Mouse (Mus musculus) hindbrain, embryonic 10.5 days (tissue): Measurements from ENCODE around the gene St6galnac5. TPM values are rescaled to one million over a fixed set of nuclear protein-coding genes. Genes with fewer than 3 reads are reported as not detected.
A peak's percentile ranks its signal among the peaks of the same experiment; 100 is the strongest.

Source experiments
- DNase-seq: peaks from one replicate; pipeline ENCODE4 v3.0.0-alpha.2; 2017; ENCODE audit warnings: low spot score
- H3K27ac ChIP-seq: fragments of 300-500 bp; sonication (generic); 2 replicates; pipeline ENCODE4 v1.5.1; 2016; ENCODE audit warnings: mild to moderate bottlenecking, moderate library complexity
- H3K27me3 ChIP-seq: fragments of 300-500 bp; sonication (generic); 2 replicates; pipeline ENCODE4 v1.6.1; 2016; ENCODE audit warnings: mild to moderate bottlenecking; ENCODE audit not compliant: poor library complexity, insufficient read depth, severe bottlenecking
- H3K36me3 ChIP-seq: fragments of 300-500 bp; sonication (generic); 2 replicates; pipeline ENCODE4 v1.6.1; 2016; ENCODE audit warnings: mild to moderate bottlenecking, moderate library complexity
- H3K4me1 ChIP-seq: fragments of 300-500 bp; sonication (generic); replicated peaks from 2 replicates; pipeline ENCODE4 v1.6.1; 2016; ENCODE audit warnings: mild to moderate bottlenecking
- H3K4me3 ChIP-seq: fragments of 300-500 bp; sonication (generic); 2 replicates; pipeline ENCODE4 v1.5.1; 2016; ENCODE audit warnings: mild to moderate bottlenecking, moderate library complexity
- H3K9me3 ChIP-seq: fragments of 300-500 bp; sonication (generic); 2 replicates; pipeline ENCODE4 v1.6.1; 2016; ENCODE audit warnings: mild to moderate bottlenecking, moderate library complexity
- WGBS: fragments of 180-500 bp; shearing (Covaris S2); methylation state at CpG from one replicate; pipeline ENCODE4 v1.1.7; 2016; 5-methylcytosine and 5-hydroxymethylcytosine counted together
- polyA plus RNA-seq: library from polyadenylated mRNA; unstranded; fragments of >200 nt; fragmentation: Nextera tagmentation; extraction: Ambion mirVana; gene quantifications from 2 replicates; pipeline ENCODE4 v1.2.1, GENCODE M21; 2016

St6galnac5 gene
- polyA plus RNA-seq, 1 experiment from 2014 or later = 3.9 TPM

- Histone ChIP-seq H3K4me3 (no peak overlapping the region), H3K9me3 (no peaks in the 10 kb centered on the region), H3K27me3 (no peaks in the 10 kb centered on the region), H3K27ac (no peak overlapping the region), H3K36me3 (no peaks in the 10 kb centered on the region), H3K4me1 (no peaks in the 10 kb centered on the region)
- DNase-seq = no peak
- WGBS = 92% methylated on average over 9 of the region's 9 CpGs
These were observed 83.1 kb downstream of the St6galnac5 start for GRCm38 (mm10) chr3:152898906-152899305.

GRCm38 (mm10) chr3:152897196-152897595 is 84.8 kb downstream of the St6galnac5 start:
- WGBS = 83% methylated on average over 5 of the region's 5 CpGs
- no peak for DNase-seq

GRCm38 (mm10) chr3:152896111-152896510 is 85.9 kb downstream of the St6galnac5 start:
- 80% methylated on average over 3 of the region's 3 CpGs for WGBS
- Histone ChIP-seq H3K9me3 (no peaks in the 10 kb centered on the region), H3K27me3 (no peaks in the 10 kb centered on the region), H3K4me3 (no peak overlapping the region), H3K27ac (no peak overlapping the region), H3K4me1 (no peaks in the 10 kb centered on the region), H3K36me3 (no peaks in the 10 kb centered on the region)
- no peak for DNase-seq

More at GRCm38 (mm10) chr3:152897196-152897595, 84.8 kb downstream of the St6galnac5 start:
- Histone ChIP-seq H3K4me1 (no peaks in the 10 kb centered on the region), H3K27ac (no peak overlapping the region), H3K36me3 (no peaks in the 10 kb centered on the region), H3K9me3 (no peaks in the 10 kb centered on the region), H3K4me3 (no peak overlapping the region), H3K27me3 (no peaks in the 10 kb centered on the region)

- no peak overlapping the region for H3K4me3 ChIP-seq
- H3K27me3 ChIP-seq = no peaks in the 10 kb centered on the region
- H3K36me3 ChIP-seq = no peaks in the 10 kb centered on the region
- H3K4me1 ChIP-seq = no peaks in the 10 kb centered on the region
- no peak overlapping the region for H3K27ac ChIP-seq
- no peak for DNase-seq
- WGBS = 70% methylated on average over 4 of the region's 4 CpGs
- no peaks in the 10 kb centered on the region for H3K9me3 ChIP-seq
These were observed 87.1 kb downstream of the St6galnac5 start for GRCm38 (mm10) chr3:152894935-152895334.

GRCm38 (mm10) chr3:152888116-152888515 is 93.9 kb downstream of the St6galnac5 start:
- no peaks in the 10 kb centered on the region for H3K27me3 ChIP-seq
- 81% methylated on average over 7 of the region's 7 CpGs for WGBS
- H3K4me1 ChIP-seq = peaks cover 13% of the 10 kb centered on the region
- no peak overlapping the region for H3K4me3 ChIP-seq
- DNase-seq = no peak
- no peaks in the 10 kb centered on the region for H3K36me3 ChIP-seq
- no peaks in the 10 kb centered on the region for H3K9me3 ChIP-seq
- H3K27ac ChIP-seq = no peak overlapping the region

GRCm38 (mm10) chr3:152886749-152887148 is 95.3 kb downstream of the St6galnac5 start:
- no peaks in the 10 kb centered on the region for H3K36me3 ChIP-seq
- no peak overlapping the region for H3K4me3 ChIP-seq
- no peaks in the 10 kb centered on the region for H3K9me3 ChIP-seq
- no peaks in the 10 kb centered on the region for H3K27me3 ChIP-seq
- DNase-seq = no peak
- no peak overlapping the region for H3K27ac ChIP-seq
- peaks cover 13% of the 10 kb centered on the region for H3K4me1 ChIP-seq

GRCm38 (mm10) chr3:152883556-152883955 is 98.5 kb downstream of the St6galnac5 start:
- no peaks in the 10 kb centered on the region for H3K36me3 ChIP-seq
- 80% methylated on average over 3 of the region's 3 CpGs for WGBS
- H3K27ac ChIP-seq = no peak overlapping the region
- no peaks in the 10 kb centered on the region for H3K27me3 ChIP-seq
- H3K4me3 ChIP-seq = no peak overlapping the region
- peaks cover 20% of the 10 kb centered on the region for H3K4me1 ChIP-seq
- H3K9me3 ChIP-seq = no peaks in the 10 kb centered on the region
- no peak for DNase-seq

- no peak for DNase-seq
- Histone ChIP-seq H3K4me1 (peaks cover 20% of the 10 kb centered on the region), H3K27me3 (no peaks in the 10 kb centered on the region), H3K36me3 (no peaks in the 10 kb centered on the region), H3K27ac (no peak overlapping the region), H3K4me3 (no peak overlapping the region), H3K9me3 (no peaks in the 10 kb centered on the region)
- WGBS = 86% methylated on average over 4 of the region's 4 CpGs
These were observed 100.3 kb downstream of the St6galnac5 start for GRCm38 (mm10) chr3:152881706-152882105.

GRCm38 (mm10) chr3:152880121-152880835 is 101.8 kb downstream of the St6galnac5 start:
- DNase-seq = no peak
- Histone ChIP-seq H3K9me3 (no peaks in the 10 kb centered on the region), H3K4me1 (peaks cover 20% of the 10 kb centered on the region), H3K27ac (no peak overlapping the region), H3K36me3 (no peaks in the 10 kb centered on the region), H3K27me3 (no peaks in the 10 kb centered on the region), H3K4me3 (no peak overlapping the region)
- 69% methylated on average over 15 of the region's 15 CpGs for WGBS

- Histone ChIP-seq H3K27ac (no peak overlapping the region), H3K9me3 (no peaks in the 10 kb centered on the region), H3K36me3 (no peaks in the 10 kb centered on the region), H3K4me3 (no peak overlapping the region), H3K4me1 (peaks cover 19% of the 10 kb centered on the region), H3K27me3 (no peaks in the 10 kb centered on the region)
- DNase-seq = no peak
- WGBS = 81% methylated on average over 6 of the region's 6 CpGs
These were observed 106.2 kb downstream of the St6galnac5 start for GRCm38 (mm10) chr3:152875723-152876290.

- Histone ChIP-seq H3K27ac (no peak overlapping the region), H3K4me1 (peaks cover 12% of the 10 kb centered on the region), H3K36me3 (no peaks in the 10 kb centered on the region), H3K9me3 (no peaks in the 10 kb centered on the region), H3K27me3 (no peaks in the 10 kb centered on the region), H3K4me3 (no peak overlapping the region)
- 87% methylated on average over 17 of the region's 17 CpGs for WGBS
- no peak for DNase-seq
These were observed 107.4 kb downstream of the St6galnac5 start for GRCm38 (mm10) chr3:152874431-152875355.

- Histone ChIP-seq H3K4me3 (no peak overlapping the region), H3K27ac (no peak overlapping the region), H3K36me3 (no peaks in the 10 kb centered on the region), H3K4me1 (peaks cover 22% of the 10 kb centered on the region), H3K27me3 (no peaks in the 10 kb centered on the region), H3K9me3 (no peaks in the 10 kb centered on the region)
- WGBS = 55% methylated on average over 6 of the region's 6 CpGs
- peak; percentile 15 for DNase-seq
These were observed 109.5 kb downstream of the St6galnac5 start for GRCm38 (mm10) chr3:152872596-152872995.

GRCm38 (mm10) chr3:152872054-152872453 is 110.0 kb downstream of the St6galnac5 start:
- H3K27ac ChIP-seq = no peak overlapping the region
- peaks cover 23% of the 10 kb centered on the region for H3K4me1 ChIP-seq
- H3K27me3 ChIP-seq = no peaks in the 10 kb centered on the region
- DNase-seq = no peak
- no peak overlapping the region for H3K4me3 ChIP-seq
- H3K9me3 ChIP-seq = no peaks in the 10 kb centered on the region
- 86% methylated on average over 12 of the region's 12 CpGs for WGBS
- H3K36me3 ChIP-seq = no peaks in the 10 kb centered on the region
